Mouse (Mus musculus) midbrain, embryonic 10.5 days (tissue): ENCODE measurements around the gene Gm9970. TPM values are rescaled to one million over a fixed set of nuclear protein-coding genes. Genes with fewer than 3 reads are reported as not detected.
A peak's percentile ranks its signal among the peaks of the same experiment; 100 is the strongest.

ENCODE experiments used
- DNase-seq: peaks from one replicate; pipeline ENCODE4 v3.0.0-alpha.2; 2017; ENCODE audit warnings: low spot score
- H3K27ac ChIP-seq: fragments of 300-500 bp; sonication (generic); replicated peaks from 2 replicates; pipeline ENCODE4 v1.5.1; 2016; ENCODE audit warnings: mild to moderate bottlenecking
- H3K27me3 ChIP-seq: fragments of 300-500 bp; sonication (generic); 2 replicates; pipeline ENCODE4 v1.6.1; 2016; ENCODE audit warnings: low read depth, mild to moderate bottlenecking; ENCODE audit not compliant: poor library complexity, severe bottlenecking
- H3K36me3 ChIP-seq: fragments of 300-500 bp; sonication (generic); 2 replicates; pipeline ENCODE4 v1.6.1; 2016; ENCODE audit warnings: mild to moderate bottlenecking, moderate library complexity
- H3K4me1 ChIP-seq: fragments of 300-500 bp; sonication (generic); 2 replicates; pipeline ENCODE4 v1.6.1; 2016
- H3K4me3 ChIP-seq: fragments of 300-500 bp; sonication (generic); 2 replicates; pipeline ENCODE4 v1.5.1; 2016; ENCODE audit warnings: mild to moderate bottlenecking, moderate library complexity
- H3K9me3 ChIP-seq: fragments of 300-500 bp; sonication (generic); replicated peaks from 2 replicates; pipeline ENCODE4 v1.6.1; 2016; ENCODE audit warnings: mild to moderate bottlenecking
- WGBS: fragments of 180-500 bp; shearing (Covaris S2); methylation state at CpG from one replicate; pipeline ENCODE4 v1.1.7; 2016; 5-methylcytosine and 5-hydroxymethylcytosine counted together
- polyA plus RNA-seq: library from polyadenylated mRNA; unstranded; fragments of >200 nt; fragmentation: Nextera tagmentation; extraction: Ambion mirVana; gene quantifications from 2 replicates; pipeline ENCODE4 v1.2.1, GENCODE M21; 2016

Gm9970 gene
- 0.23 and 0.36 TPM in 2 replicates for polyA plus RNA-seq

DNA sequence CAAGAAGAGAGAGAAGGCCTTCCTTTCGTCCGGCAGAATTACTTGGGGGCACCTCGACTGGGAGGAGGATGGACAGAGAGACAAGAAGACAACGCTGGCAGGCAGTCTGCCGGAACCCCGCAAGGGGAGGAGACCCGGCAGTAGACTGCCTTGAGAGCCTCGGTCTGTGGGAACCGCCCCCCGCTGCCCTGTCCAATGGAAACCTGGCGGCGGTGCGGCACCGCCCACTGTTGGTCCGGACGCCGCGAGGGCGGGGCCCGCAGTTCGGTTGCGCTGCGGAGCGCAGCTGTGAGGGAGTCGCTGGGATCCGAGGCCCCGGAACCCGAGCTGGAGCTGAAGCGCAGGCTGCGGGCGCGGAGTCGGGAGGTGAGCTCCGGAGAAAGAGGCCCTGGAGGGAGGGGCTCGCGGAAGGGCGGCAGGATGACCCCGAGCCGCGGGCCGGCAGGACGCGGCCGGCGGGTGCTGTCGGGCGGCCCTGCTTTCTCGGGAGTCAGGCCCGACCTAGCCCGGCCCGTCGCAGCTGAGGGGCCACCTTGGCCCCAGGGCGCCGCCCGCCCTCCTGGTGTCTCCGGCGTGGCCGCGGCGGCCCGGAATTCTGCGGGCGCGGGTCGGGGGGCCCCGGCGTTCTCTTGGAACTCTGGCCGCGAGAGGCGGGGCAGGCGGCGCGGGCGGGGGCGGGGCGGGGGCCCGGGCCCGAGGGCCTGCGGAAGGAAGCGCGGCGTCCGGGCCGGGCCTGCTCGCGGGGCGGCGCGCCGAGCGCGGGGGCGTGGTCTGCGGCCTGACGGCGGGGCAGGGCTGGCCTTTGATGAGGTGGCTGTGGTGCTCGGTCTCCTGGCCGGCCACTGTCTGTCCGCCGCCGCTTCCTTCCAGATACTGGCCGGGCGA, at the start of gene Gm9970, which contains the start of gene Nrbp1:
Gene Gm9970 (minus strand): TSS at position 596 of the 885 bp plus-strand sequence.
Gene Nrbp1 (plus strand): TSS at position 228 of the 885 bp plus-strand sequence.
- no peaks in the 10 kb centered on the region; the same call in 1 of the 2 replicates for H3K9me3 ChIP-seq
- no peaks in the 10 kb centered on the region for H3K27me3 ChIP-seq
- DNase-seq: peak; percentile 96
- H3K4me1 ChIP-seq: peaks cover 26% of the 10 kb centered on the region
- under 1% methylated on average over 103 of the region's 103 CpGs for WGBS
- peaks cover 28% of the 10 kb centered on the region for H3K36me3 ChIP-seq
- peak within 1 kb of the TSS; percentile 98 for H3K27ac ChIP-seq
- peak within 1 kb of the TSS; percentile 95 for H3K4me3 ChIP-seq

GRCm38 (mm10) chr5:31289626-31290230, 48.7 kb upstream of the Gm9970 start:
- no peak for DNase-seq
- Histone ChIP-seq H3K36me3 (peaks cover 45% of the 10 kb centered on the region), H3K27me3 (no peaks in the 10 kb centered on the region), H3K9me3 (no peaks in the 10 kb centered on the region), H3K4me1 (peaks cover 26% of the 10 kb centered on the region), H3K27ac (0 out of 2 replicates have a peak overlapping the region, but pooled peaks have one; percentile 82), H3K4me3 (peak overlapping the region; percentile 61)
- WGBS: 82% methylated on average over 3 of the region's 3 CpGs

DNA sequence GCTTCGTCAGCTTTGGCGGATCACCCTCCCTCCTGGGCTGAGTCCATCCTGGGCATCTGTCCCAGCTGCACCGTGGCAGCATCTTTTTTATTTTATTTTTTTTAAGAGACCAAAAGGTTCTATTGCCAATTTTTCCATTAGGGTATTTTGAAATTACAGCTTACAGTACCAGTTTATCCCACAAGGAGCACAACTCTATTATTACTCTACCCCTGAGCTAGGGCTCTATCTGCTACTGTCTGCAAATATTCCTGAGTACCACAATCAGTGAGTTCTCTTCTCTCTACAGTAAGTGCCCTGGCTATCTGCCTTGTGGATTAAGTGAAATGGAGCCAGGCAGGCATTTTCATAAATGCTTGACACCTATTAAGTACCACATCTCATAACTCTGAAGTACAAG, 47.6 kb upstream of the Gm9970 start:
- WGBS: 80% methylated on average over 3 of the region's 3 CpGs
- no peaks in the 10 kb centered on the region for H3K9me3 ChIP-seq

GRCm38 (mm10) chr5:31288225-31288624, 47.2 kb upstream of the Gm9970 start:
- no peak for DNase-seq
- 85% methylated on average over 4 of the region's 4 CpGs for WGBS
- Histone ChIP-seq H3K9me3 (no peaks in the 10 kb centered on the region), H3K4me3 (no peak overlapping the region), H3K4me1 (peaks cover 17% of the 10 kb centered on the region), H3K36me3 (peaks cover 46% of the 10 kb centered on the region), H3K27me3 (no peaks in the 10 kb centered on the region), H3K27ac (no peak overlapping the region)

More for the DNA sequence above, 47.6 kb upstream of the Gm9970 start:
- Histone ChIP-seq H3K27me3 (no peaks in the 10 kb centered on the region), H3K4me3 (no peak overlapping the region), H3K36me3 (peaks cover 46% of the 10 kb centered on the region), H3K27ac (no peak overlapping the region), H3K4me1 (peaks cover 17% of the 10 kb centered on the region)
- DNase-seq: no peak

- no peaks in the 10 kb centered on the region for H3K9me3 ChIP-seq
- H3K27ac ChIP-seq: no peak overlapping the region
- H3K36me3 ChIP-seq: peaks cover 86% of the 10 kb centered on the region
- H3K4me1 ChIP-seq: no peaks in the 10 kb centered on the region
- no peak overlapping the region for H3K4me3 ChIP-seq
- no peaks in the 10 kb centered on the region for H3K27me3 ChIP-seq
- DNase-seq: no peak
- WGBS: 88% methylated on average over 20 of the region's 20 CpGs
These were observed 38.4 kb upstream of the Gm9970 start for GRCm38 (mm10) chr5:31279245-31279988.

DNA sequence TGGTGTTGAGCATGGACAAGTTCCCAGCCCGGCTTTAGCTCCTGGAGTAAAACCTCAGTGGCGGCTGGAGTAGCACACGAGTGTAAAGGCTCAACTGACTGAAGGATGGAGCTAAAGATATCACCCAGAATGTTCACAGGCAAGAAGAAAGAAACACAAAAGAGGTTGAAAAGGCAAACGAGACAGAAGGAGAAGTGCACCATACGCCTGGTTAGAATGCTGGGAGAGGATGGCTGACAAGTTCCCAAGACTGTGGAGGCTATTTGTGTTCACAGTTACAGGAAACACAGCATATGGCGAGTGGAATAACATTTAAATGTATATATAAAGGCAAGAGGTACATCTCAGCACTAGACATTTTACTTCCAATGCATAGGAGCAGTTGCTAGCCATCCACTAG, 32.0 kb upstream of the Gm9970 start:
- no peaks in the 10 kb centered on the region for H3K27me3 ChIP-seq
- H3K9me3 ChIP-seq: no peaks in the 10 kb centered on the region
- no peak overlapping the region for H3K27ac ChIP-seq
- 85% methylated on average over 6 of the region's 6 CpGs for WGBS
- H3K36me3 ChIP-seq: peaks cover 75% of the 10 kb centered on the region
- H3K4me1 ChIP-seq: no peaks in the 10 kb centered on the region
- H3K4me3 ChIP-seq: no peak overlapping the region
- DNase-seq: no peak

DNA sequence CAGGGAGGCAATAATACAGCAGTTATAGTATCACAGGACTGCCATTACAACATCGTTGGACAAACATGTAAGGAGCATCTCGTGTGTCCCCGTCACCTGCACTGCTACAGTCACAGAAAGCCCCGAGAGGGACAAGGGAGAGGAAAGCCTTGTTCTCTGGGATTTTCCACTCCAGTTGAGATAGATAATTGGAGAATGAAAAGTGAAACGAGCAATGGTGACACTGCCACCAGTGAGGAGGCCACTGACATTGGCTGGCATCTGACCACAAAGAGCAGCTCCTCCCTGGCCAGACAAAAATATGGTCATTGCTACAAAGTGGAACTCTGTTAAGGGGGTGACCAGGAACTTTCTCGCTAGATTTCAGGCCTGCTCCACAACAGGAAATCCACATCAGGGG, 26.7 kb upstream of the Gm9970 start:
- WGBS: 67% methylated on average over 6 of the region's 6 CpGs
- peaks cover 93% of the 10 kb centered on the region for H3K36me3 ChIP-seq
- H3K4me3 ChIP-seq: no peak overlapping the region
- no peaks in the 10 kb centered on the region for H3K9me3 ChIP-seq
- no peak for DNase-seq
- no peak overlapping the region for H3K27ac ChIP-seq
- H3K27me3 ChIP-seq: no peaks in the 10 kb centered on the region
- peaks cover 3% of the 10 kb centered on the region; the same call in 1 of the 2 replicates for H3K4me1 ChIP-seq

GRCm38 (mm10) chr5:31266101-31266500, 25.1 kb upstream of the Gm9970 start:
- Histone ChIP-seq H3K27me3 (no peaks in the 10 kb centered on the region), H3K9me3 (no peaks in the 10 kb centered on the region), H3K4me1 (peaks cover 3% of the 10 kb centered on the region; the same call in 1 of the 2 replicates), H3K4me3 (no peak overlapping the region), H3K36me3 (peaks cover 95% of the 10 kb centered on the region), H3K27ac (no peak overlapping the region)
- 93% methylated on average over 7 of the region's 7 CpGs for WGBS
- DNase-seq: no peak

GRCm38 (mm10) chr5:31257616-31258015, 16.6 kb upstream of the Gm9970 start:
- Histone ChIP-seq H3K27ac (no peak overlapping the region), H3K4me3 (no peak overlapping the region), H3K27me3 (no peaks in the 10 kb centered on the region), H3K36me3 (peaks cover 88% of the 10 kb centered on the region), H3K4me1 (no peaks in the 10 kb centered on the region), H3K9me3 (no peaks in the 10 kb centered on the region)
- 90% methylated on average over 11 of the region's 11 CpGs for WGBS
- DNase-seq: no peak

GRCm38 (mm10) chr5:31255971-31256370, 14.9 kb upstream of the Gm9970 start:
- peaks cover 88% of the 10 kb centered on the region for H3K36me3 ChIP-seq
- H3K4me3 ChIP-seq: no peak overlapping the region
- no peaks in the 10 kb centered on the region for H3K9me3 ChIP-seq
- H3K4me1 ChIP-seq: peaks cover 13% of the 10 kb centered on the region
- H3K27me3 ChIP-seq: peaks cover 10% of the 10 kb centered on the region
- H3K27ac ChIP-seq: no peak overlapping the region
- DNase-seq: no peak
- WGBS: 88% methylated on average over 2 of the region's 2 CpGs

GRCm38 (mm10) chr5:31255381-31255780, 14.3 kb upstream of the Gm9970 start:
- H3K27me3 ChIP-seq: peaks cover 15% of the 10 kb centered on the region
- H3K4me1 ChIP-seq: peaks cover 17% of the 10 kb centered on the region
- H3K27ac ChIP-seq: no peak overlapping the region
- no peak overlapping the region for H3K4me3 ChIP-seq
- peaks cover 88% of the 10 kb centered on the region for H3K36me3 ChIP-seq
- WGBS: 99% methylated on average over 2 of the region's 2 CpGs
- no peaks in the 10 kb centered on the region for H3K9me3 ChIP-seq
- DNase-seq: no peak

GRCm38 (mm10) chr5:31254901-31255300, 13.9 kb upstream of the Gm9970 start:
- 92% methylated on average over 8 of the region's 8 CpGs for WGBS
- Histone ChIP-seq H3K4me3 (no peak overlapping the region), H3K27me3 (peaks cover 19% of the 10 kb centered on the region), H3K4me1 (peaks cover 17% of the 10 kb centered on the region), H3K9me3 (no peaks in the 10 kb centered on the region), H3K27ac (no peak overlapping the region), H3K36me3 (peaks cover 88% of the 10 kb centered on the region)
- DNase-seq: no peak
